Mouse (Mus musculus) E14TG2a.4 (cell line): ENCODE data around the gene Olfr70.
A peak's percentile ranks its signal among the peaks of the same experiment; 100 is the strongest.

Source experiments
- H3K27me3 ChIP-seq: 2 replicates; pipeline ENCODE4 v1.6.1; 2014; ENCODE audit warnings: low read length, control low read depth; ENCODE audit not compliant: insufficient read depth
- H3K36me3 ChIP-seq: 2 replicates; pipeline ENCODE4 v1.6.1; 2014; ENCODE audit warnings: low read length, control low read depth; ENCODE audit not compliant: insufficient read depth
- H3K4me1 ChIP-seq: replicated peaks from 2 replicates; pipeline ENCODE4 v1.6.1; 2014; ENCODE audit warnings: low read depth, low read length, control low read depth
- H3K4me3 ChIP-seq: replicated peaks from 2 replicates; pipeline ENCODE4 v1.5.1; 2014; ENCODE audit warnings: mild to moderate bottlenecking, low read length
- H3K9me3 ChIP-seq: 2 replicates; pipeline ENCODE4 v1.6.1; 2014; ENCODE audit warnings: low read length, control low read depth
- CTCF ChIP-seq: conservative IDR thresholded peaks from 2 replicates; pipeline ENCODE4 v1.5.1; 2014; ENCODE audit warnings: low read length
- NANOG ChIP-seq: IDR thresholded peaks from 2 replicates; pipeline ENCODE4 v1.6.1; 2014; ENCODE audit warnings: borderline replicate concordance, low read length, mixed read lengths
- POU5F1 ChIP-seq: IDR thresholded peaks from 2 replicates; pipeline ENCODE4 v1.6.1; 2014; ENCODE audit warnings: low read length, borderline replicate concordance

The Olfr70 gene

GRCm38 (mm10) chr4:43674974-43675373, 25.6 kb downstream of the Olfr70 start:
- no peaks in the 10 kb centered on the region for H3K9me3 ChIP-seq
- no peak for TF ChIP-seq NANOG
- H3K4me3 ChIP-seq = no peak overlapping the region
- H3K36me3 ChIP-seq = 0 out of 2 replicates have a peak, but pooled peaks cover 3% of the 10 kb centered on the region
- peaks cover 8% of the 10 kb centered on the region for H3K27me3 ChIP-seq
- H3K4me1 ChIP-seq = peaks cover 35% of the 10 kb centered on the region

- TF ChIP-seq CTCF (no peak), POU5F1 (no peak), NANOG (no peak)
- H3K4me3 ChIP-seq = no peak overlapping the region
Observed at GRCm38 (mm10) chr4:43673703-43674102, 26.9 kb downstream of the Olfr70 start.

GRCm38 (mm10) chr4:43672070-43672469, 28.5 kb downstream of the Olfr70 start:
- H3K4me3 ChIP-seq = no peak overlapping the region

More at GRCm38 (mm10) chr4:43673703-43674102, 26.9 kb downstream of the Olfr70 start:
- 0 out of 2 replicates have a peak, but pooled peaks cover 3% of the 10 kb centered on the region for H3K36me3 ChIP-seq
- no peaks in the 10 kb centered on the region for H3K9me3 ChIP-seq
- peaks cover 14% of the 10 kb centered on the region for H3K27me3 ChIP-seq
- peaks cover 43% of the 10 kb centered on the region for H3K4me1 ChIP-seq

GRCm38 (mm10) chr4:43669428-43669794, 31.2 kb downstream of the Olfr70 start:
- TF ChIP-seq POU5F1 (no peak), NANOG (no peak), CTCF (no peak)
- Histone ChIP-seq H3K36me3 (0 out of 2 replicates have a peak, but pooled peaks cover under 1% of the 10 kb centered on the region), H3K4me1 (peaks cover 33% of the 10 kb centered on the region), H3K4me3 (peak overlapping the region; percentile 82), H3K27me3 (peaks cover 44% of the 10 kb centered on the region), H3K9me3 (no peaks in the 10 kb centered on the region)

More at GRCm38 (mm10) chr4:43672070-43672469, 28.5 kb downstream of the Olfr70 start:
- H3K27me3 ChIP-seq = peaks cover 22% of the 10 kb centered on the region
- peaks cover 50% of the 10 kb centered on the region for H3K4me1 ChIP-seq
- no peaks in the 10 kb centered on the region for H3K9me3 ChIP-seq
- 0 out of 2 replicates have a peak, but pooled peaks cover 3% of the 10 kb centered on the region for H3K36me3 ChIP-seq
- TF ChIP-seq NANOG = no peak
- no peak for TF ChIP-seq POU5F1
- TF ChIP-seq CTCF = peak; percentile 75

GRCm38 (mm10) chr4:43668782-43669427, 31.7 kb downstream of the Olfr70 start, which contains the start of the genes Tmem8b and Fam221b:
Gene Tmem8b, plus strand, starts transcription at chr4:43668971.
Gene Fam221b, minus strand, starts transcription at chr4:43669145.
- Histone ChIP-seq H3K4me3 (peak within 1 kb of the TSS; percentile 82), H3K36me3 (no peaks in the 10 kb centered on the region), H3K27me3 (peaks cover 44% of the 10 kb centered on the region), H3K9me3 (no peaks in the 10 kb centered on the region), H3K4me1 (peaks cover 29% of the 10 kb centered on the region)
- no peak for TF ChIP-seq CTCF
- TF ChIP-seq POU5F1 = no peak
- no peak for TF ChIP-seq NANOG

- Histone ChIP-seq H3K27me3 (peaks cover 66% of the 10 kb centered on the region), H3K36me3 (no peaks in the 10 kb centered on the region), H3K9me3 (no peaks in the 10 kb centered on the region), H3K4me1 (peaks cover 17% of the 10 kb centered on the region), H3K4me3 (no peak overlapping the region)
- TF ChIP-seq POU5F1 = no peak
- peak; percentile 47 for TF ChIP-seq CTCF
- TF ChIP-seq NANOG = no peak
Observed at GRCm38 (mm10) chr4:43666412-43666811, 34.2 kb downstream of the Olfr70 start.

- no peaks in the 10 kb centered on the region for H3K36me3 ChIP-seq
- no peaks in the 10 kb centered on the region for H3K9me3 ChIP-seq
- H3K4me3 ChIP-seq = peak overlapping the region; percentile 94
- peaks cover 26% of the 10 kb centered on the region for H3K27me3 ChIP-seq
- TF ChIP-seq POU5F1 (no peak), CTCF (no peak), NANOG (no peak)
- H3K4me1 ChIP-seq = peaks cover 45% of the 10 kb centered on the region
Observed at GRCm38 (mm10) chr4:43657146-43657545, 43.5 kb downstream of the Olfr70 start.

GRCm38 (mm10) chr4:43656339-43657109, 44.1 kb downstream of the Olfr70 start, which contains the start of gene Hint2:
Gene Hint2, minus strand, starts transcription at chr4:43656466.
- Histone ChIP-seq H3K27me3 (peaks cover 20% of the 10 kb centered on the region), H3K36me3 (no peaks in the 10 kb centered on the region), H3K4me3 (peak within 1 kb of the TSS; percentile 94), H3K4me1 (peaks cover 45% of the 10 kb centered on the region), H3K9me3 (no peaks in the 10 kb centered on the region)
- TF ChIP-seq POU5F1 (no peak), NANOG (no peak), CTCF (no peak)
